Mouse (Mus musculus) hindbrain, embryonic 12.5 days (tissue): ENCODE results near the gene Rpl23. TPM values are rescaled to one million over a fixed set of nuclear protein-coding genes. Genes with fewer than 3 reads are reported as not detected.
"Not testable (repeated sequence)": the region's sequence is repeated elsewhere in the genome, so short reads cannot be mapped to it uniquely, and the experiment has no call there.

Source experiments
- ATAC-seq: fragments of 200-750 bp; cut with Nextera tagmentation; 2 replicates; pipeline ENCODE4 v1.8.0; 2017; ENCODE audit warnings: moderate TSS enrichment; ENCODE audit not compliant: low FRiP score
- H3K27ac ChIP-seq: fragments of 300-500 bp; sonication (generic); 2 replicates; pipeline ENCODE4 v1.5.1; 2016; ENCODE audit warnings: mild to moderate bottlenecking
- H3K27me3 ChIP-seq: fragments of 300-500 bp; sonication (generic); 2 replicates; pipeline ENCODE4 v1.6.1; 2016; ENCODE audit warnings: mild to moderate bottlenecking
- H3K36me3 ChIP-seq: fragments of 300-500 bp; sonication (generic); 2 replicates; pipeline ENCODE4 v1.6.1; 2016; ENCODE audit warnings: mild to moderate bottlenecking
- H3K4me1 ChIP-seq: fragments of 300-500 bp; sonication (generic); 2 replicates; pipeline ENCODE4 v1.6.1; 2016
- H3K4me2 ChIP-seq: fragments of 300-500 bp; sonication (generic); replicated peaks from 2 replicates; pipeline ENCODE4 v1.6.1; 2016; ENCODE audit warnings: mild to moderate bottlenecking
- H3K4me3 ChIP-seq: fragments of 300-500 bp; sonication (generic); 2 replicates; pipeline ENCODE4 v1.5.1; 2016; ENCODE audit warnings: mild to moderate bottlenecking
- H3K9ac ChIP-seq: fragments of 300-500 bp; sonication (generic); 2 replicates; pipeline ENCODE4 v1.6.1; 2016; ENCODE audit warnings: mild to moderate bottlenecking, moderate library complexity
- H3K9me3 ChIP-seq: fragments of 300-500 bp; sonication (generic); replicated peaks from 2 replicates; pipeline ENCODE4 v1.6.1; 2016; ENCODE audit warnings: mild to moderate bottlenecking
- WGBS: fragments of 180-500 bp; shearing (Covaris S2); methylation state at CpG from one replicate; pipeline ENCODE4 v1.1.7; 2016; 5-methylcytosine and 5-hydroxymethylcytosine counted together
- polyA plus RNA-seq: library from polyadenylated mRNA; unstranded; fragments of >200 nt; fragmentation: Nextera tagmentation; extraction: Ambion mirVana; gene quantifications from 2 replicates; pipeline ENCODE4 v1.2.1, GENCODE M21; 2016

Rpl23 gene
- polyA plus RNA-seq, 1 experiment from 2014 or later = 376 TPM

DNA sequence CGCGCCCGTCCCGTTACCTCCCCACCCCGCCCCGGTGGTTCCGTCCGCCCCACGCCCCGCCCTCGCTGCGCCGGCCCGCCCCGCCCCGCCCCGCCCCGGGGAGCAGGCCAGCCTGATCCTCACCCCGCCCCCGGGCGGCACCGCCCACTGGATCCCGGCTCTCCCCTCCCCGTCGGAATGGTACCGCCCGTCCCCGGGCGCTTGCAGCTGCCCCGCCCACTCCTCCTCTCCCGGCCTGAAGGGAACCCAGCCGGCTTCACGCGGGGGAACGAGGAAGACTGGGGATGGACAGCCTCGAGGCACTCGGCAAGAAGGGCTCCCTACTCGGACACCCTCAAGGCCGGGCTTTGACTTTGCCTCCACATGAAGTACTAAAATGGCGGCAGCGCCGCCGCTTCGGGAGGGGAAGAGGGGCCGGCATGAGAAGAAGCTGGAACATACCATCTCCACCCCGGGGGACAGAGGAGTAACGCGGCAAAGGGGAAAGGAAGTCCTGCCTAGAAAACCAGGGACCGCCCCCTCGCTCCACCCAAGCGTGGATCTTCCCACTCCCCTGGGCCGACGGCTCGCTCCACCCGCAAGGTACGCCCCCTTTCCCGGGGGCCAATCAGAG, 37.4 kb downstream of the Rpl23 start:
- Histone ChIP-seq H3K4me2 (peak overlapping the region; percentile 84), H3K4me3 (peak overlapping the region; percentile 84), H3K36me3 (peaks cover 37% of the 10 kb centered on the region), H3K9ac (peak overlapping the region; percentile 89), H3K27ac (peak overlapping the region; percentile 97), H3K4me1 (peaks cover 28% of the 10 kb centered on the region), H3K27me3 (no peaks in the 10 kb centered on the region), H3K9me3 (no peaks in the 10 kb centered on the region)
- under 1% methylated on average over 27 of the region's 57 CpGs for WGBS
- ATAC-seq = peak; percentile 96

DNA sequence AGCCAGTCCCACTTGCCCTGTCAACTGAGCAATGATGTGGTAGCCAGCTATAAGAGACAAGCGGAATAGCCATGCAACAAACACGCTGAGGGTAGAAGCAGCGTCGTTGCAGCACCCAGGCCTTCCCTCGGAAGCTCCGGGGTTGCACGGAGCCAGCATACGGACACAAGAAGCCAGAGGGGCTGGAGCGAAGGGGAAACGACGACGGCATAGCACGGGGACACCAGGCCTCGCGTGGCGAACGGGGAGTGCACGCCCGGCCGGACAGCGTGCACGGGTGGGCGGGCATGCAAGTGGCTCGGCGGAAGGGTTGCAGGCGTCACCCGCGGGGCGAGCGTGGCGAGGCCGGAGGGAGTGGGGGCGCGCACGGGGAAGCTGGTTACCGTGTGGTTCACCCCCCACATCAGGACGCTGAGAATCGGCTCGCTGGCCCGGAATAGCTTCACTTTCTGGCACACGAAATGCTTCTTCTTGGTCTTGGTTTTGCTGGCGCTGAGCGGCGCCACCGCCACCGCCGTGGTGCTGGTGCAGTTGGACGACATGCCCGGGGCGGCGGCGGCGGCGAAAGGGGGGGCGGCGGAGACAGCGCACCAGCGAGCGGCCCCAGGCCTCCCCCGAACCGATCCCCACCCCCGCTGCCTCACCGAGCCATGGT, 38.0 kb downstream of the Rpl23 start, which contains the start of gene Pip4k2b:
Pip4k2b (minus strand) TSS at position 642 of the 655 bp plus-strand sequence.
- peak; percentile 29 for ATAC-seq
- WGBS = under 1% methylated on average over 52 of the region's 63 CpGs
- peak within 1 kb of the TSS; percentile 84 for H3K4me2 ChIP-seq

DNA sequence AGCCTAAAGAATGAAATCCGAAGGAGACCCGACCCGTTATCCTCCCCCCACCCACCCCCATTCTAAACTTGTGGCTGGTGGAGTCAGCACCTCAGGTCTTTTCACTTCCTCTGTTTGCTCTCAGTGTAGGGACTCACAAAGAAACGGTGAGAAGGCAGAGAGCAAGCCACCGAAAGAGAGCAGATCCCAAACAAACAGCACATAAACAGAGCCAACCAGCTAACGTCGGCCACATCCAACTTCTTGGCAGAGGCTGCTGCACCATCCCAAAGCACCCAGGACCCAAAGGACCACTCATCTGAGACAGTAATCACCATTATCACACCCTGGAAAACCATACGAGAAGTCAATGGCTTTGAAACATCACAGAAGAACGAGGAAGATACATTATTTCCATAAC, 38.8 kb downstream of the Rpl23 start:
- peaks cover 26% of the 10 kb centered on the region for H3K36me3 ChIP-seq
- H3K27ac ChIP-seq = 0 out of 2 replicates have a peak overlapping the region, but pooled peaks have one; percentile 97
- H3K4me3 ChIP-seq = peak overlapping the region; percentile 84
- peak overlapping the region; percentile 89 for H3K9ac ChIP-seq
- no peak for ATAC-seq
- H3K9me3 ChIP-seq = no peaks in the 10 kb centered on the region
- peaks cover 28% of the 10 kb centered on the region for H3K4me1 ChIP-seq
- H3K4me2 ChIP-seq = peak overlapping the region; percentile 84
- H3K27me3 ChIP-seq = no peaks in the 10 kb centered on the region
- WGBS = 45% methylated on average over 9 of the region's 9 CpGs

More for the DNA sequence above, 38.0 kb downstream of the Rpl23 start, which contains the start of gene Pip4k2b:
- peaks cover 31% of the 10 kb centered on the region for H3K36me3 ChIP-seq
- H3K9ac ChIP-seq = peak within 1 kb of the TSS; percentile 89
- H3K9me3 ChIP-seq = no peaks in the 10 kb centered on the region
- H3K4me3 ChIP-seq = peak within 1 kb of the TSS; percentile 84
- peak within 1 kb of the TSS; percentile 97 for H3K27ac ChIP-seq
- no peaks in the 10 kb centered on the region for H3K27me3 ChIP-seq
- peaks cover 28% of the 10 kb centered on the region for H3K4me1 ChIP-seq

DNA sequence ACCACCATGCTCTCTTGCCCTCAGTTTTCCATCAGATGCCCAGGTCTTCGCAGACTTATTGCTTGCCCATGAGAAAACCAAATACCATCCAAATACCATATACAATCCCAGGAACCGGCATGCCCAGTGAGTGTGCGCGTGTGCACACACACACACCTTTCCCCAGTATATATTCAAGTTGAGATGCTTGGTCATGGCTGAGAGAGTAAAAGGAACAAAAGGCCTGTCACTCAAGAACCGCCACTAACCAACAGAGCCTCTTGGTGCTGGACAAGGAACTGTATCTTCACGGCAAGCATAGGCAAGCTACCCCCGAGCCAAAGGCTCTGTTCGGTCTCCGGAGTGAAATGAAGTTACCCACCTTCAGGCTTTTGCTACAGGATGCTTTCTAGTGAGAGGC, 39.6 kb downstream of the Rpl23 start:
- peaks cover 28% of the 10 kb centered on the region for H3K4me1 ChIP-seq
- H3K9me3 ChIP-seq = no peaks in the 10 kb centered on the region
- H3K4me3 ChIP-seq = peak overlapping the region; percentile 84
- ATAC-seq = no peak
- peak overlapping the region; percentile 89 for H3K9ac ChIP-seq
- H3K36me3 ChIP-seq = peaks cover 17% of the 10 kb centered on the region
- 78% methylated on average over 9 of the region's 9 CpGs for WGBS
- H3K27ac ChIP-seq = no peak overlapping the region
- no peaks in the 10 kb centered on the region for H3K27me3 ChIP-seq
- peak overlapping the region; percentile 84 for H3K4me2 ChIP-seq

DNA sequence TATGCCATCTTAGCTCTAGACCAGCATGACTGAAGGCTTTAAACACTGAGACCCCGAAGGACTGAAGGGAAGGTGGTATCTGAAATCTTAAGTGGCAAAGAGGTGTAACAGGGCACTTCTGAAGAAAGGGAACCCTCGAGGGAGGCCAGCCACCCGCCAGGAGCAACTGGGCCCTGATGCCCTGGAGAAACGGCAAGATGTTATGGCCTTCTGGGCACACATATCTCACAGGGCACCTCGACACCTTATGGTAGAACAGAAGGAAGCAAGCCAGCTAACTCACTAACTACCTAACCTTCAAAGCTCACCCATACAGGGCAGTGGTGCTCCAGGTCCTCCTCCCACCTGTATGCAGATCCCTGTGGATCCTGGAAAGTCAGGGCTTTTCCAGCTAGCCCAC, 40.1 kb downstream of the Rpl23 start:
- H3K9me3 ChIP-seq = no peaks in the 10 kb centered on the region
- peaks cover 28% of the 10 kb centered on the region for H3K4me1 ChIP-seq
- no peak overlapping the region for H3K27ac ChIP-seq
- no peak overlapping the region for H3K4me3 ChIP-seq
- H3K36me3 ChIP-seq = peaks cover 13% of the 10 kb centered on the region
- 93% methylated on average over 5 of the region's 5 CpGs for WGBS
- ATAC-seq = no peak
- no peaks in the 10 kb centered on the region for H3K27me3 ChIP-seq
- peak overlapping the region; percentile 84 for H3K4me2 ChIP-seq
- no peak overlapping the region; the same call in 1 of the 2 replicates for H3K9ac ChIP-seq

DNA sequence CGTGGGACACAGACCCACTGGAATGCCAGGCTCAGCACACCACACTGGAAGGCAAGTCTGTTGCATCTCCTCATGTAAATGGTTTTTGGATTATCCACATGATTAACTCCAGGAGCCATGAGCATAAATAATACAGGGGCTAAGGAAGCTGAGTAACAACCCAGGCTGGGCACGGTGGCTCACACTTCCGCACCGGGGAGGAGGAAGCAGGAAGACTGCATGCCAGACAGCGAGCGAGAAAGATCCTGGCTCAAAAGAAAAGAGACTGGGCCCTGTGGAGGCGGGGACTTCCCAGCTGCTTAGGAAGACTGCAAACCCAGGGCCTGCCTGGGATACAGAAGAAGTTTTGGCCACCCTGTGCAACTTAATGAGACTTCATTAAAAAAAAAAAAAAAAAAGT, 42.0 kb downstream of the Rpl23 start:
- ATAC-seq = no peak
- H3K27me3 ChIP-seq = no peaks in the 10 kb centered on the region
- no peaks in the 10 kb centered on the region for H3K9me3 ChIP-seq
- no peak overlapping the region for H3K9ac ChIP-seq
- H3K27ac ChIP-seq = no peak overlapping the region
- H3K4me1 ChIP-seq = peaks cover 25% of the 10 kb centered on the region
- no peak overlapping the region for H3K4me2 ChIP-seq
- no peak overlapping the region for H3K4me3 ChIP-seq
- WGBS = 49% methylated on average over 7 of the region's 7 CpGs
- no peaks in the 10 kb centered on the region for H3K36me3 ChIP-seq

DNA sequence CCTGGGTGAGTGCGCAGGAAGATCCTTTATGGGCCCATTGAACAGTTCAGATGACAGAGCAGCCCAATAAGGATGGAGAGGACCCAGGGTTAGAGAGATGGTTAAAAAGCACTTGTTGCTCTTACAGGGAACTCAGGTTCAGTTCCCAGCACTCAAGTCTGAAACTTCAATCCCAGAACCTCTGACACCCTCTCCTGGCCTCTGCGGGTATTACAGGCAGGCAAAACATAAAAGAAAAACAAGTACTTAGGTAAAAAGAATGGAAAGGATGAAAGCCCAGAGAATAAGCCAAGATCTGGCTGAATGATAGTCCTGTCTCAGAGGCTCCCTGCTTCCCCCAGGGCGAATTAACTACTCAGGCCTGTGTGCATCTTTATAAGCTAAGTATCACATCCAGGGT, 43.1 kb downstream of the Rpl23 start:
- no peak overlapping the region for H3K9ac ChIP-seq
- peaks cover 27% of the 10 kb centered on the region for H3K4me1 ChIP-seq
- H3K4me3 ChIP-seq = no peak overlapping the region
- no peak overlapping the region for H3K4me2 ChIP-seq
- H3K27me3 ChIP-seq = no peaks in the 10 kb centered on the region
- no peaks in the 10 kb centered on the region for H3K9me3 ChIP-seq
- WGBS = 87% methylated on average over 3 of the region's 3 CpGs
- H3K36me3 ChIP-seq = no peaks in the 10 kb centered on the region
- ATAC-seq = no peak
- no peak overlapping the region for H3K27ac ChIP-seq

GRCm38 (mm10) chr11:97738703-97739102, 43.5 kb downstream of the Rpl23 start:
- H3K27me3 ChIP-seq = no peaks in the 10 kb centered on the region
- ATAC-seq = no peak
- H3K4me1 ChIP-seq = peaks cover 31% of the 10 kb centered on the region
- H3K36me3 ChIP-seq = no peaks in the 10 kb centered on the region
- no peak overlapping the region for H3K4me2 ChIP-seq
- no peak overlapping the region for H3K9ac ChIP-seq
- no peaks in the 10 kb centered on the region for H3K9me3 ChIP-seq
- H3K4me3 ChIP-seq = no peak overlapping the region
- H3K27ac ChIP-seq = no peak overlapping the region
- 65% methylated on average over 6 of the region's 6 CpGs for WGBS

GRCm38 (mm10) chr11:97737600-97737999, 44.6 kb downstream of the Rpl23 start:
- ATAC-seq = no peak
- Histone ChIP-seq H3K4me1 (peaks cover 22% of the 10 kb centered on the region), H3K27ac (no peak overlapping the region), H3K9me3 (no peaks in the 10 kb centered on the region), H3K9ac (no peak overlapping the region; the same call in 1 of the 2 replicates), H3K4me2 (no peak overlapping the region), H3K27me3 (no peaks in the 10 kb centered on the region), H3K36me3 (0 out of 2 replicates have a peak, but pooled peaks cover 2% of the 10 kb centered on the region), H3K4me3 (no peak overlapping the region)
- 84% methylated on average over 4 of the region's 4 CpGs for WGBS

DNA sequence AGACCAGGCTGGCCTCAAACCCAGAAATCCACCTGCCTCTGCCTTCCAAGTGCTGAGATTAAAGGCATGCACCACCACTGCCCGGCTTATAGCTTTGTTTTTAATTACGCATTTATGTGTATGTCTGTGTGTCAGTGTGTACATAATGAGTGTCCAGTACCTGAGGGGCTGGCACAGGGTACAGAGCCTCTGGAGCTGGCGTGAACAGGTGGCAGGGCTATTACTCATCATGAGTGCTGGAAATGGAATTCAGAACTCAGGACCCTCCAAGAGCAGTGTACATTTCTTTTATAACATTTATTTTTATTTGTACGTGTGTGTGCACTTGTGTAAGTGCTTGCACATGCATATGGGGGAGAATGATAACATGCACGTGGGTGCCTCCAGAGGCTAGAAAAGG, 45.6 kb downstream of the Rpl23 start:
- Histone ChIP-seq H3K9ac (no peak overlapping the region), H3K4me2 (no peak overlapping the region), H3K27ac (no peak overlapping the region), H3K4me3 (no peak overlapping the region), H3K9me3 (no peaks in the 10 kb centered on the region), H3K27me3 (no peaks in the 10 kb centered on the region), H3K36me3 (0 out of 2 replicates have a peak, but pooled peaks cover 9% of the 10 kb centered on the region), H3K4me1 (peaks cover 16% of the 10 kb centered on the region)
- no peak for ATAC-seq
- WGBS = 91% methylated on average over 5 of the region's 5 CpGs

GRCm38 (mm10) chr11:97734810-97735209, 47.4 kb downstream of the Rpl23 start:
- WGBS = 86% methylated on average over 5 of the region's 5 CpGs
- not testable (repeated sequence) for H3K27ac ChIP-seq, H3K4me3 ChIP-seq, H3K9ac ChIP-seq, H3K4me2 ChIP-seq, H3K9me3 ChIP-seq, ATAC-seq, H3K27me3 ChIP-seq, H3K4me1 ChIP-seq
- H3K36me3 ChIP-seq = peaks cover 23% of the 10 kb centered on the region

GRCm38 (mm10) chr11:97733689-97734088, 48.5 kb downstream of the Rpl23 start:
- WGBS = 43% methylated on average over 10 of the region's 10 CpGs
- no peak overlapping the region for H3K4me2 ChIP-seq
- H3K36me3 ChIP-seq = peaks cover 33% of the 10 kb centered on the region
- H3K9me3 ChIP-seq = no peaks in the 10 kb centered on the region
- H3K27me3 ChIP-seq = no peaks in the 10 kb centered on the region
- no peak overlapping the region for H3K27ac ChIP-seq
- H3K4me1 ChIP-seq = peaks cover 9% of the 10 kb centered on the region
- no peak overlapping the region for H3K9ac ChIP-seq
- ATAC-seq = no peak
- no peak overlapping the region for H3K4me3 ChIP-seq
